In the genomic region with DNA sequence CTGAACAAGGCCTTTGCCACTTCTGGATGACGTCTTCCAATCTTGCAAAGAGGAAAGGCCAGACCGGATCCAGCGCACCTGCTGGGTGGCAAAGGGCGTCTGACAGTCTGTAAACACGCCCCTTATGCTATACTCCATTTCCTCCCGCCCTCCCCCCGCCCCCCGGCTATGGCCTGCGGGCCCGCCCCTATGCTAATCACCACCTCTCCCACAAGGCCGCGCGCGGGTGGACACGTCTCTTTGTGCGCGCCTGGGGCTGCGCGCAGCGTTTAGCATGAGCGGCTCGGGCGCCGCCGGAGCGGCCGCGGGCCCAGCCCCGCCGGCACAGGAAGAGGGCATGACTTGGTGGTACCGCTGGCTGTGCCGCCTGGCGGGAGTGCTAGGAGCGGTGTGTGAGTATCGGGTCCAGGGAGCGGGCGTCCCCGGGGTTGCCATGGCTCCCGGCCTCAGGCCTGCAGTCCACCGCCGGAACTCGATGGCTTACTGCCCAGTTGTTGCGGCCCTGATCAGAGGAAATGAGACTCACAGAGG, we compare ENCODE assay signal across 8 mouse cellular contexts. TPM values are rescaled to one million over a fixed set of nuclear protein-coding genes. Genes with fewer than 3 reads are reported as not detected.
DNase-seq lines count a peak whose midpoint lies in the region; ATAC-seq lines count a peak whose summit lies in the region.

Gene Cacfd1 (plus strand): TSS at position 213 of the 531 bp plus-strand sequence.

- peak within 1 kb of the TSS; percentile 78 for H3K4me2 ChIP-seq in hindbrain, embryonic 15.5 days

- peak within 1 kb of the TSS; percentile 99 for H3K9ac ChIP-seq in hindbrain, embryonic 15.5 days

- H3K79me2 ChIP-seq in macrophage (ENCODE audit: inconsistent target), result peaks cover 21% of the 10 kb centered on the region; the same call in 1 of the 2 replicates

- H3K27me3 ChIP-seq in hindbrain, embryonic 15.5 days, result no peaks in the 10 kb centered on the region

- peak; percentile 96 for ATAC-seq in hindbrain, embryonic 15.5 days (ENCODE audit: low FRiP score, low read depth)

- peak within 1 kb of the TSS; percentile 91 for H3K27ac ChIP-seq in hindbrain, embryonic 15.5 days (replicated peaks)
- H3K27ac ChIP-seq in macrophage, result peak within 1 kb of the TSS; percentile 25; the same call in 1 of the 2 replicates

- no peaks in the 10 kb centered on the region for H3K9me3 ChIP-seq in hindbrain, embryonic 15.5 days

- WGBS in hindbrain, embryonic 15.5 days, result under 1% methylated on average over 43 of the region's 43 CpGs
- 1% methylated on average over 28 of the region's 43 CpGs for WGBS in macrophage (ENCODE audit: missing documents)

- DNase-seq in R1 (ENCODE audit: low read depth, low spot score), result peak; percentile 93
- peak; percentile 91 to 94 for DNase-seq in cerebellum, postnatal 25 days
- DNase-seq in frontal cortex, postnatal 36 days (ENCODE audit: low spot score in 2 of 2), result peak; percentile 81 to 84
- DNase-seq in left cerebral cortex, adult 11 months (ENCODE audit: low spot score), result peak; percentile 69
- peak; percentile 88 for DNase-seq in right cerebral cortex, adult 18-20 months
- peak; percentile 39 for DNase-seq in urinary bladder, postnatal 10 days (ENCODE audit: low spot score)

- peak within 1 kb of the TSS; percentile 84 for H3K4me3 ChIP-seq in hindbrain, embryonic 15.5 days
- H3K4me3 ChIP-seq in macrophage (ENCODE audit: inconsistent target), result peak within 1 kb of the TSS; percentile 71

- peaks cover 13% of the 10 kb centered on the region for H3K36me3 ChIP-seq in hindbrain, embryonic 15.5 days
- peaks cover 13% of the 10 kb centered on the region; the same call in 1 of the 2 replicates for H3K36me3 ChIP-seq in macrophage (ENCODE audit: inconsistent target)

- H3K4me1 ChIP-seq in hindbrain, embryonic 15.5 days (replicated peaks), result peaks cover 25% of the 10 kb centered on the region

RNA-seq across cellular contexts. Expression of gene Cacfd1, which starts in this region (rescaled TPM):
- polyA plus RNA-seq in hindbrain, embryonic 15.5 days (2015; fragmentation: Nextera tagmentation; extraction: Ambion mirVana), result 103 and 105 TPM in 2 replicates
- total RNA-seq in macrophage (2018; cell fraction: chromatin; rRNA removed), result 10 to 100 TPM; 19.6 to 45.0 (median 30.8) TPM
- total RNA-seq in macrophage (2018; cell fraction: cytosol; rRNA removed), result 10 to 100 TPM; 12.1 to 28.7 (median 22.8) TPM
- total RNA-seq in macrophage (2018; cell fraction: nucleus; rRNA removed), result 10 to 100 TPM; 18.0 to 42.1 (median 28.9) TPM
- 10.7 to 20.4 TPM (median 18.3 TPM) in 3 replicates for polyA plus RNA-seq in macrophage (2018)

Comparison
In these comparisons a context has a peak if more than half of its experiments do, and no peak if none do; other contexts are left out.
1. Peak in every context shown above with its lines: DNase-seq, ATAC-seq, H3K4me3 ChIP-seq and H3K27ac ChIP-seq.
2. DNase-seq: peak in every context shown above with its lines; median percentile 93 in R1; 92 in cerebellum, postnatal 25 days; 88 in right cerebral cortex, adult 18-20 months; 82 in frontal cortex, postnatal 36 days; 69 in left cerebral cortex, adult 11 months; 39 in urinary bladder, postnatal 10 days.